Mouse (Mus musculus) liver (tissue): ENCODE data around the gene A930017K11Rik.
A peak's percentile ranks its signal among the peaks of the same experiment; 100 is the strongest.

Source experiments
- DNase-seq: peaks from one replicate; pipeline ENCODE4 v3.0.0-alpha.2; 2020; ENCODE audit warnings: mixed read lengths

Gene A930017K11Rik

DNA sequence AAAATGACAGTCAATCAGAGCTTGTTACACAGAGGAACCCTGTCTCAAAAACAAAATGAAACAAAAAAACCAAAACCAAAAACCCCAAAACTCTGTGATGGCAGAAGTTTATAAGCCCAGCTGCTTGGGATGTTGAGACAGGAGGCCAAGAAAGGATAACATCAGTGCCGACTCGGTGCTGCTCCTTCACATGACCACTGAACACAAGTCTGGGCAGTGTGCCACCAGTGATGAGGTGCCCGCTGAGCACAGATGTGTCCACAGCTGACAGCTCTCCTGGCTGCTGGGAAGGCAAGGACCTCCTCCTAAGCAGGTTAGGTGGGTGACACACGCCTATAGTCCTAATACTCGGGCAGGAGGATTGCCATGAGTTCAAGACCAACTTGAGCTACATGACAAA lies 30.2 kb downstream of the A930017K11Rik start:
- no peak for DNase-seq

DNA sequence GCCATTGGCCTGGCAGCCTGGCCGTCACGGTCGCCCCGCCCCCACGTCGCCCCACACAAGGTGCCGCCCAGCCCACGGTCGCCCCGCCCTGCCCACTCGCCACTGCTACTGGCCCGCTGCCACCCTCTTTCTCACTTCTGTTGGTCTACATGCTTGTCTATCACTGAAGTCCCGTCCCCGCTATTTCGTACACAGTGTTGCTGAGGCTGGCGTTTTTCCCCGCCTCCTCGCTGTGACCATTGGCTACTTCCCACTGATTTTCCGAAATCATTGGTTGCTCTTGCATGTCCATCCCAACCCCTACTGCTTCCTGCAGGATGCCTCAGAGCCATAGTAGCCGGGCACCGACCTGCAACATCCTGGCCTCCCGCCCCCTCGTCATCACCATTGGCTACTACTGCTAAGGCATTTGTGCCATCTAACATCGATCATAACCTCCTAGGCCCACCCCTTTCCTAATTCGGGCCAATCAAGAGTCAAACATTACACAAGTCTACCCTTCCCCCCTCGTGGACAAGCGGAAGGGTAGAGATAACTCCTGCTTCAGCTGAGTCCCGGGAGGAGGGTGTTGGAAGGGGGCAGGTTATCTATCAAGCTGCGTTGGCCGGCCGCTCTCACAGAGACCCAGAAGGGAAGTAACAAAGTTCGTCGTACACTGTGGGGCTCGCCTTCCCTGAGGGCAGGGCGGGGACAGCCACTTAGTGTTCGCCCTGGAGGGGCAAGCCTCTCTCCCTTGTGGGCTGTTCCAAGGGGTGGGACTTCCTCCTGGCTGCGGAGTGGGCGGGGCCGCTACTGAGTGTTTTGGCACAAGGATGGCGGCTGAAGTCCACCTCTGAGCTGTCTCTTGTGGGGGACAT lies 32.4 kb downstream of the A930017K11Rik start:
- DNase-seq: peak; percentile 100

DNA sequence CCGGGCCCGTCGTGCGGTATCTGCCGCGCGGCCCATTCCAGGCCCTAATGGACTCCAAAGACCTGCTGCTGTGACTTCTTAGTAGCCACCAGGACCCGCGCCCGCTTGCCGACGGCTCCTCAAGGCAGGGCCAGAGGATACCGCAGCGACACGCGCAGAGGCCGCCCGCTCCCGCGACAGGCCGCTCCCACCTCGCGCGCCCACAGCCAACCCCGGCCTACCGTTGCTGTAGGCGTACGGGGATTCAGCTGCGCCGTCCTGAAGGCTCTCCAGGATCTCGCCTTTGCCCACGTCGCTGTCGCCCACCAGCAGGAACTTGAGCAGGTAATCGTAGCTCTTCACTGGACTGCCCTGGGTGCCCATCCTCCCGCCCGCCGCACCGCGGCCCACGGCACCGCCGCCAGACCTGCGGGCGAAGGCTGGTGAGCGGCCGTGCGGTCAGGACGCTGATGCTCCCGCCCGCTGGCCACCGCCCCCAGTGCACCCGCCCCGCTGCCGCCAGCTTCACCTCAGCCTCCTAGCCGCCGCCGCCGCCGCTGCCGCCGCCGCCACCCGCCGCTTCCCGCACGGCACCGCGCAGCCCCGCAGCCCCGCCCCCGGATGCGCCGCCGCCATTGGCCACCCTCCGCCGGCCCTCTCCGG lies 33.1 kb downstream of the A930017K11Rik start, which contains the start of gene Rab40c:
Gene Rab40c (minus strand): TSS at position 584 of the 642 bp plus-strand sequence.
- peak; percentile 64 for DNase-seq

DNA sequence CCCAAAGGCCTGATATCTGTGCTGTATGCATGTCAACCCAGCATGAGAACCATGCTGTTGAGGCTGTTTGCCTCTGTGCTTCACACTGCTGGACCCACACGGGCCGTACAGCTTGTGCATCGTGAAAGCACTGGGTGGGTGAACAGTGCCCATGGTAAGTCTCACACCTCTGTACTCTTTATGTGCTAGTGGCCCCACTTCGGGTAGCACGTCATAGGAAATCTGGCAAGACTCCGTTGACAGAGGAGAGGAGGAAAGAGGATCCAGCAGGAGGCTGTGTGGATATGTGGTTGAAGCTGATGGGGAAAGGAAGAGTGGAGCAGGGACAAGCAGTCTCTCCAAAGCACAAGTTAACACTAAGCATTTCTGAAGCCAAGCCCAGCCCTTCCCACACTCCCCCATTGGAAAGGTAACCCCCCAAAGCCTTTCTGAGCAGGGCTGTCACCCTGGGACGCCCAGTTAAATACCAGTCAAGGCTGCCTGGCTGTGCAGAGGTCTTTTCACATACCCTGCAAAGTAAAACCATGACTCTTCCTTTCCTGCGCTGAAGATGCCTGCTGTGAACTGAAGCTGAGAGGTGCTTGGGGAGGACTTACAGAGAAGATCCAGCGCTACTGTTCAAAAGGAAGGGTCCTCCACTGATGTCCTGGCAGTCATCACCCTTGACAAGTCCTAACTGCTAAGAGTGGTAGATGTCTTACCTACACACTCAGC lies 34.2 kb downstream of the A930017K11Rik start:
- no peak for DNase-seq

DNA sequence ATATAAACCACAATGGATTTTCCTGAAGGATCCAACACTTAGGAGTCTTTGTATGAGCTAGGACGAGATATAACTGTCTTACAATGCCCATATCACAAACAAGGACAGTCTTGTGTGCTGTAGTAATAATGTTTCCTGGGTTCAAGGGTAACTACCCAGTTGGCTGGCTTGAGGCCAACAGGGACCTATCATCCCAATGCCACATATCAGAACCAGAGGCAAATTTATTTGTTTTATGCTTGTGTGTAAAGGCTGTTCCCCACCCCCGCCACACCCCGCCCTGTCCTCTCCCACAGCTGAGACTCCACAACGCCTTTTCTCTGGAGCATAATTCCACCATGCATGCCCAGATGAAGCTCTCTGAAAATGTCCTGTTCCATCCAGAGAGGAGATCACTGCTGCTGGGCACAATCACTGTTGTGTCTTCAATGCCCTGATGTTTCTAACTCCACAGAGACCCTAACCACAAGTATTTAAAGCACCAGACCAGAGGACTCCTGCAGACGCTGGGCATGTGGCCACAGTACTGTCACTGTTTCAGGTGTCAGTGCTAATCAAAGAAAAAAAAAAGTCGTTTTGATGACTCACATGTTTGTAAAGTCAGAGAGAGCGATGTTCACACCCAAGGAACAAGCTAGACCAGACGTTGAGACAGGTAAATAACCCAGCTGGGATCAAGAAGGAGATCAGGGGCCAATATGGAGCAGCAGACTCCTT lies 35.3 kb downstream of the A930017K11Rik start:
- no peak for DNase-seq

DNA sequence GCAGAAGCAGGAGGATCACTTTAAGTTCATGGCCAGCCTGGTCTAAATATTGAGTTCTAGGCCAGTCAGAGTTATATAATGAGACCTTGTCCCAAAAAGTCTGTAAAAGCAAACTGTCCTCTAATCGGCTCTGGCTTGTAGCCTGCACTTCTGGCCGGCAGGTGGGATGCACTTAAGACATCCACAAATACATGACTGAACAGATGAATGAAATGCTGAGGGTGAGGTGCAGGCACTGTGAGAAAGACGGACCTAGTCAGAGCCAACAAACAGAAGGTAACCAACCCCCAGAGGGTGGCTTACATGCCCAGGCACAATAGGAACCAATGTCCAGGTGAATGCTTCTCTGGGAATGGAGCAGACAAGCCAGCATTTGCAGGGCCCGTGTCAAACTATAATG lies 38.1 kb downstream of the A930017K11Rik start:
- DNase-seq: no peak

DNA sequence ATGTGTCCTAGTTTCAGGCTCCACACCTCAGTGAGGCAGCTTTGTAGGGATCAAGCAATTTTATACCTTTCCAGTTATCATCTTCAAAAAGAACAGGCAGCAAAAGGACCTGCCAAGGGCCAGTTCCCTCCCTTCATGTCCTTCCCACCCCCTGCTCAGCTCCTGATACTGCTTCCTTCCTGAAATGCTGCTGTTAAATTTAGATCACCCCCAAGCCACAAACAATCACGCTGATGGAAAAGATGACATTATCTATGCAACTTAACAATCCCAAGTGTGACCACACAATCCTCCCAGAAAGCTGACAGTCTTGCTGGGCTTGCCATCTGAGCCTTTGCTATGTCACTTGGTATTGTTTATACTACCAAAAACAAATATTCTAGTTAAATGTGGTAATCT lies 38.5 kb downstream of the A930017K11Rik start:
- no peak for DNase-seq

DNA sequence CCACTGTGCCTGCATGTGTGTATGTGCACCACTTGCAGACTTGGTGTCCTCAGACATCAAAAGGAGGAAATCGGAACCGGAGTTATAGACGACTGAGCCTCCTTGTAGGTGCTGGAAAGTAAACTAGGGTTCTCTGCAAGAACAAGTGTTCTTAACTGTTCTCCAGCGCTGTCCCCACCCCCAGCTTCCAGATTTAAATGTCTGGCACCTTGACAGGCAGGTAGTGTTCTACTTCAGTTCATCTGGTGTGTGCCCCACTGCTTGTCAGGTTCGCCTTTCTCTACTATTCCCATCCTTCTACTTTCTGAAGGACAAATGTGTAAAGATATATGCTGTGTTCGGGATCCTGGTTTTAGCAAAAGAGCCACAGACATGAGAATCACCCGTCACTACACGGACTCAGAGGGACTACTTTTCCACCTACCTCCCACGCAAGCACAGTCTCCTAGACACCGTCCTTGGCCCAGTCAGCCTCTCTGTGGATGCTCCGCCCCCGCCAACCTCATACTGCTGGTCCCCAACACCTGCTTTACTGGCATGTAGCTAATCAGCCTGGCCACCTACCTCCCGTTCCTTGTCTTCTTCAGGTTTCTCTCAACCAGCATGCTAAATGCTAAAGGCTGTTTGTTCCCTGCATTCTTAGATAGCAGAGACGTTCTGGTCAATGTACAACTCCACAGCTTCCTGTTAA lies 39.0 kb downstream of the A930017K11Rik start:
- no peak for DNase-seq

DNA sequence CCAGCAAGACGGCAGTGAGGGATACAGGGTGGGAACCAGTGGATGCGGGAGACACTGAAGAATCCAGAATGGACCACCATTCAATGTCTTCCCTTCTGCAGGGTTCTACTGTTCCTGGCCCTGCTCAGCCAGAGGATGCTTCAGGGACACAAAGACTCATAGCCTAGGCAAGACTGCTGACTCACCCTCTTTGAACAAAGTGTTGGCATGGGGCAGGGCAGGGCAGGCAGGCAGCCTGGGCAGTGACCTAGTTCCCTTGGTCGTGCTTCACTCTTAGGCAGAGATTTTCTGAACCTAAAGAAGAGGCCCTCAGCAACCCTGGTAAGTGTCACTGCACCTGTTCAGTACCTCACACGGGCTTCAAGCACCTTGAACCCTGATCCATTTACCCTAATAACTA lies 40.5 kb downstream of the A930017K11Rik start:
- DNase-seq: no peak

DNA sequence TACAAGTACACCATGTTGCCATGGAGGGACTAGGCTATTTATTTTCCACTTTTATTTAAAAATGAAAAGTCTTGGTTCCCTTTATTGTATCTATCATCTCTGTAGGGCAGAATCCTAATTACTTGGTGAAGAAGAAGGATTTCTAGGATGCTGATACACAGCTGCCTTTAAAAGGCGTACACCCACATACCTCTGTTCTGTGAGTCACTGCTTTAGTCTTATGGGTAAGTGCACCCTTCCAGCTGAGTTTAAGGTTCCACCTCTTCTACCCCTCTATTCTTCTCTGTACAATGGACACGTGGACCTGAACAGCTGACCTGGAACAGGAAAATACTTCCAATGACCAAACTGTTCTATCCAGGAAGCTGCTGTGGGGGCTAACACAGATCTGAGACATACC lies 44.7 kb downstream of the A930017K11Rik start:
- DNase-seq: no peak

DNA sequence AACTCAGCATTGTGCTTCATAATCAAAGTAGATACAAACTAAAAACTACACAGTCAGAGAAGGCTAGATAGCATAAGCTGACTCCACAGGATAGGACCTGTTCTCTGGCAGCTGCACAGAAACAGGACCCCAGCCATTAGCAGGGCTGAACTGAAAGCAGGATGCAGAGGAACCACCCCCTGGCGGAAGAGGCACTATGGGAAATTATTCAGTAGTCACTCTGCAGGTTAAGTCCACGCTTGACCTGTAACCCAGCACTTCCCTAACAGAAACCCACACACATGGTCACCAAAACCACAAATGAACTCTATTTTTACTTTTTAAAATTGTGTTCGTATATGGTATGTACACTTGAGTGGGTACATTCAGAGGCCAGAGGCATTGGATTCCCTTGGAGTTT lies 49.3 kb downstream of the A930017K11Rik start:
- DNase-seq: no peak

DNA sequence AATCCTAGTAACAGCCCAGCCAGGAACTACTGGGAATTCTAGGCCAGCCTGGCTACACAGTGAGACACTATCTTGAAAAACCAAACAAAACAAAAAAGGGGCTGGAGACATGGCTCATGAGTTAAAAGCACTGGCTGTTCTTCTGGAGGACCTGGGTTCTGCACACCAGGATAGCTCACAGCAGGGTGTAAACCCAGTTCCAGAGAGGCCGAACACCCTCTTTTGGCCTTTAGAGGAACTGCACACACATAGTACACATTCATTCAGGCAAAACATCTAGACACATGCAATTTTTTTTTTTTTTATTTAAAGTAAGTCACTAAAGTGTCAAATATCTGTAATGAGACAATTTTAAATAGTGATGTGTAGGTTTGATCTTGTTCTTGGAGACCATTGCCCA lies 52.2 kb downstream of the A930017K11Rik start:
- no peak for DNase-seq
